Mouse (Mus musculus): ENCODE data around the gene Gcnt2.
A peak's percentile ranks its signal among the peaks of the same experiment; 100 is the strongest.

The Gcnt2 gene

DNA sequence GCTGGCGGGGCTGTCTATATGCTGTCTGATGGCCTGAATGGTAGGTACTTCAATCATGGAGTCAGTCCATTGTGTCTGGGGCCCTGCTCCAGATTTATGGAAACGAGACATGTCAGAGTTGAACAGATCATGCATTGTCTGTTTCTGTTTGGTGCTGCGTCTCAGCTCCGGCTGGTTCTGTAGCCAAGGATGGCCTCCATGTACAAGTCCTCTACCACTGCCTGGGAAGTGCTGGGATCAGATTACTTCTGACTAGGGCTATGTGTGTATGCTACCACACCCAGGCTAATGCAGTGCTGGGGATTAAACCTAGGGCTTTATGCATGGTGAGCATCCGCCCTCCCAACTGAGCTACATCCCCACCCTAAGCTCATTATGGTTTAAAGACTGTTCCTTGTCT, 78.0 kb downstream of the Gcnt2 start:
- DNase-seq (ENCODE audit: extremely low spot score, low spot score): no peak

DNA sequence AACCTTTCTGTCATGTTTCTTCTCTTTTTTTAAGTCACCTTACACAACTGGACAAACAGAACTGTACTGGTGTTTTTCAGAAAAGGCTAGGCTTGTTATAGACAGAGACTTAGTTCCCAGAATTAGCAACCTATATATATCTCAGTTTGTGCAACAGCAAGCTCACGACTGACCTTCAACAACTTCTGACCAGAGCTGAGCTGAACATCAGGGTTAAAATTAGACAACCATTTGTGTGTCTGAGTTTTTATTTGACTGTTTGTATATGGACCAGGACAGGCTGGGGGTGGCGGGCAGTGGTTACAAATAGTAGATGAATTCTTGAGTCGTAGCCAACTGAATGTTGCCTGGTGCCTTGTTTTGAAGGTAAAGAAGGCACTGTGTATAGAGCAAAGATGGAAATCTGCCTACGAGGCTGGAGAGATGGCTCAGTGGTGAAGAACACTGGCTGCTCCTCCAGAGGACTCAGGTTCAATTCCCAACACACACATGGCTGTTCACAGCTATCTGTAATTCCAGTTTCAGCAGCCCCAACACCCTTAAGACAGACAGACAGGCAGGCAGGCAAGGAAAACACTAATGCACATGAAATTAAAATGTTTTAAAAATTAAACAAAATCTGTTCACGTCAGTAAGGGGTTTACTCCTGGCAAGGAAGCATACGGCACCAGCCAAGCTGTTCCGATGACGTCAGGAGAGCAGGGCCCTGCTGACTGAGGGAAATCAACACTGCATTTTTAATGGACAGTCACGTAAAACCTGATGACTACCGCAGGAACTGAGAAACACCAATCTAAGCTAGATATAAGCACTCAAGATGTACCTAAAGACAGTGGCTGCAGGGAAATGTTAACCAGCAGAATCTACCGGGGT, 79.2 kb downstream of the Gcnt2 start:
- DNase-seq (ENCODE audit: extremely low spot score, low spot score): no peak

- DNase-seq (ENCODE audit: extremely low spot score, low spot score): no peak
These were observed 83.5 kb downstream of the Gcnt2 start for GRCm38 (mm10) chr13:40943066-40943465.

GRCm38 (mm10) chr13:40943936-40944335, 84.4 kb downstream of the Gcnt2 start:
- no peak for DNase-seq (ENCODE audit: extremely low spot score, low spot score)

DNA sequence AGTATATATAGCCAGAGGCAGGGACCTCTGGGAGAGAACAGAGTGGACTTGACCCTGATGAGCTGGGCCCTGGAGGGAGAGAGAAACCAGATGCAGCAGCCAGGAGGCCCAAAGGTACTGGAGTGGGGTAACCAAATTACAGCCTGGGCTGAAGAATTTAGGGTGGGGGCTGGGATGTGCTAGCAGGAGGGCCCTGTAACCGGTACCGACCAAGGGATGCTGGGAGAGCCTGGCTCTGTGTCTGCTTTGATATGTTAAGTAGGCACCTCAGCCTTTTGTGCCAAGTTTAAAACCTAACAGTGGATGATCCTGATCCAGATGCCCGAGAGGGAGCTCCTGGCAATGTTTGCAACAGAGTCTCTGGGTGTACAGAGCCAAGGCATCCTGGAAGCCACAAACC, 84.8 kb downstream of the Gcnt2 start:
- DNase-seq (ENCODE audit: extremely low spot score, low spot score): no peak

GRCm38 (mm10) chr13:40946513-40946912, 87.0 kb downstream of the Gcnt2 start:
- no peak for DNase-seq (ENCODE audit: extremely low spot score, low spot score)

DNA sequence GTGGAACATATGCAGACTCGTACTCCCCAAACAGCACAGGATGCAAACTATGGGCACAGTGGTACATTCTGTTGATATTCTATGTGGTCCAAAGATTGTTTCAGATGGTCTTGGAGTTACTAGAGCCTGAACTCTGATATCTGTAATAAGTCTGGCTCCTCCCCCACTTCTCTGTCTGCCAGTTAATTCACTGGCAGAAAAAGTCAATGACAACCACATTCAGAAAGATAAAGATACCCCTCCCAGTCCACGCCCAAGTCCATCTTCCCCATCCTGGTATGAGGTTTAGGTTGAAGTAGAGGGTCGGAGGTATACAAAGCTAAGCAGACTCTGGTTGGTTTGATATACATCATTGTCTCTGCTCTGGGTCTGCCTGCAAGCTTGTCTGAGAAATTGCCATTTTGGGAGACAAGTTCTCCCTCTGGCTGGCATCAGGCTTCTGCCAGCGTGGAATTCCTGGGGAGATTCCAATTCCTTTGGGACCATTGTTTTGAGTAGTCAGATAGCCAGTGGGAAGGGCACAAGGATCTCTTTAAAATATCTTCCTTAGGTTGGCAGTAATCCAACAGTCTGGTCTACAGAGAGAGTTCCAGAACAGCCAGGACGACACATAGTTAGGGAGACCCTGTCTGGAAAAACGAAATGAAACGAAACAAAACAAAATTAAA, 88.1 kb downstream of the Gcnt2 start:
- DNase-seq (ENCODE audit: extremely low spot score, low spot score): no peak

DNA sequence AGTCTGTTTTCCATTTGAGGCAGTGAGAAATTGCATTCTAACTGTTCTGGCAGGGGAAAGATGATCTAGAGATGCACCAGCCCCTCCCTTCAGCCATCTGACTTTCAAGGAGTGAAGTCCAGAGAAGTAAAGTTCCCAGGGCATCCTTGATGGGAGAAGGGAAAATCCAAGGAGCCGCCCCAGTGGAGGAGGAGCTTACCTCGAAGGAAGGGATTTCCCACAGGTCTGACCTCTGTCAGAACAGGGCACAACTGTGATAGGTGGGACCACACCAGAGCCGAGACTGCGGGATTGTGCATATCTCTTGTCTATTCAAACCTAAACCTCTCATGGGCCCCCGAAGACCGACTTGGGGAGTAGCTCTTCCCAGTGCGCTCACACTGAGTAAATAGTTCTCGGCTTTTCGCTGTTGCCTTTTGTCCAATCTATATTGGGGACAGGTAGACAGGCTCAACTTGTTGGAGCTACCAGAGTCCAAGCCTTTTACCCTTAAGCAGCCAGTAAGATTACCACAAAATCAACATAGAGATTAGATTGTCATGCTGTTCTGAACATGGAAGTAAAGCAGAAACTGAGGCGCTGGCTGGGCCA, 91.9 kb downstream of the Gcnt2 start:
- no peak for DNase-seq (ENCODE audit: extremely low spot score, low spot score)

DNA sequence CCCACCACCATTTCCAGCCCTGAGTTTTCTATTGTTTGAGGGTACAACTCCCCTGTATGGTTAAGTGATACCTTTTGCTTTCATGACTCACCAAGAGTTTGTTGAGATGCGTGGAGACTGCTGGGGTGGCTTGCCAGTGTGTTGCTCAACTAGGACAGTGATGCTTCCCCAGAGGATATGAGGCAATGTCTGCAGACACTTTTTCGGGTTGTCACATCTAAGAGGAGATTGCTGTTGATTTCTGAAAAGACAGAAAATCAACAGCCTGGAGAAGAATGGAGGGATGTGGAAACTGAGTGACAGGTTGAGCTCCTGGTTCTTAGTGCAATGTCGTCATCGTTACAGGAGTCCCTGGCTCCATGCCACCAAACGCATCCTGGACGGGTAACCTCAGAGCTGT, 93.7 kb downstream of the Gcnt2 start:
- no peak for DNase-seq (ENCODE audit: extremely low spot score, low spot score)

DNA sequence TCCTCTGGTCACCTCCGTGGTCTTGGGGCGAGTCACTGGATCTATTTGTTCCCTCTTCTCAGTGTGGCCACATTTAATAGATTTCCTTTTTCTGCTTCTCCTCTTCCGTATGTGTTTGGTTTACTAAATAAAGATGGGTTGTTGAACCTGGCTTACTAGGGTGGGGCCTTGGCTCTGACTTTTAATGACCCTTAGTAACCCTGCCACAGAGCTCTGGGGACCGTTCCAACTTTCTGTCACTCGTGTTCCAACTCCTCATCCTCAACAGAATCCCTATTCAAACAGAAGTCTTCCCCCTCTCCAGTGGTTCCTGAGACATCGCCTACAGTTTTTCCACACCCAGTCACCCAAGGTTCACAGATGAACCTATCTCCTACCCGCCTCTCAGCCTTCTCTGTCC, 96.2 kb downstream of the Gcnt2 start:
- no peak for DNase-seq (ENCODE audit: extremely low spot score, low spot score)

GRCm38 (mm10) chr13:40967609-40968008, 108.1 kb downstream of the Gcnt2 start:
- no peak for DNase-seq (ENCODE audit: extremely low spot score, low spot score)

DNA sequence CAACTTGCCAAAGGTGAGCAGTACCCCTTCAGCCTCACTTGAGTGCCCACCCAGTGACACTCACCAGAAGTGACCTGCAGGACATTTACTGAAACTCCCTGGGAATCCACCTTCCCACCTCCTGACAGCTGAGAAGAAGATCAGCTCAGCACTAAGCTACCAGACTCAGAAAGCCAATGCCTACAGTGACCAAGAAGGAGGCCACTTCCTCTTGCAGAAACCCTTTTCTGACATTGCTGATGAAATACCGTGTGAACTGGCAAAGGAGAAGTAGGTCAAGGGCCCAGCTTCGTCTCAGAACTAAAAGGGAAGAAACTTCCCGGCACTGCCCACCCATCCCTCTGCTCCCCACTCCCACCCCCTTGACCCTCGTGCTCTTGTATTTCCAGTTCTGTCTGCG, 109.0 kb downstream of the Gcnt2 start:
- no peak for DNase-seq (ENCODE audit: extremely low spot score, low spot score)

DNA sequence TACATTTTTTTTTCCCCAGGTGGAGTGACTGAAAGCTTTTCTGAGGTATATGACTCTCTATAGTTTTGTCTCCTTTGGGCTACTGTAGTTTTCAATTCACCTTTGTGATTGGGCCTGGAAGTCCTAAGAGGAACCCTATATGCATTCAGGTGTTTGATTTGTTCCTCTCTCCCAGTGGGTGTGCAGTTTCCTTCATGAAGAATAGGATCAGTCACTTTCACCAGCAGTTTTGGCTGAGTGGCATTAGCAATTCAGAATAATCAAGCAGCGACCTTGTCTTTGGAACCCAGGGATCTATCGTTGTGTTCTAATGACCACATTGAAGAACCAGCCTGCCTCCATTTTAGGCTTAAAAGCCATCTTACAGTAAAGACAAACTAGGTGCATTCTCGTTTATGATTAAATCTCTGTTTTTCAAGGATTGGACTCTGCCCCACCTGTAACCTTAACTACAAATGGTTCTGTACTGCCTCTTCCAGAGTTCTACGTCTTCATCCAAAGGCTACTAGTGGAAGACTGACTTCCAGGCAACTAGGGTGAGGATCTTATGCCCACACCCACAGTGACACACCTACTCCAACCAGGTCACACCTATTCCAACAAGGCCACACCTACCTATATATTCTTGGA, 110.3 kb downstream of the Gcnt2 start:
- no peak for DNase-seq (ENCODE audit: extremely low spot score, low spot score)

- no peak for DNase-seq (ENCODE audit: extremely low spot score, low spot score)
These were observed 111.7 kb downstream of the Gcnt2 start for GRCm38 (mm10) chr13:40971261-40971660.

- DNase-seq (ENCODE audit: extremely low spot score, low spot score): no peak
These were observed 112.3 kb downstream of the Gcnt2 start for GRCm38 (mm10) chr13:40971831-40972230.

GRCm38 (mm10) chr13:40972976-40973375, 113.4 kb downstream of the Gcnt2 start:
- DNase-seq (ENCODE audit: extremely low spot score, low spot score): no peak

GRCm38 (mm10) chr13:40977609-40978008, 118.1 kb downstream of the Gcnt2 start:
- peak; percentile 44 for DNase-seq (ENCODE audit: extremely low spot score, low spot score)

- DNase-seq (ENCODE audit: extremely low spot score, low spot score): no peak
These were observed 119.1 kb downstream of the Gcnt2 start for GRCm38 (mm10) chr13:40978652-40979051.

GRCm38 (mm10) chr13:40979321-40979720, 119.8 kb downstream of the Gcnt2 start:
- DNase-seq (ENCODE audit: extremely low spot score, low spot score): no peak

GRCm38 (mm10) chr13:40982759-40983158, 123.2 kb downstream of the Gcnt2 start:
- no peak for DNase-seq (ENCODE audit: extremely low spot score, low spot score)

DNA sequence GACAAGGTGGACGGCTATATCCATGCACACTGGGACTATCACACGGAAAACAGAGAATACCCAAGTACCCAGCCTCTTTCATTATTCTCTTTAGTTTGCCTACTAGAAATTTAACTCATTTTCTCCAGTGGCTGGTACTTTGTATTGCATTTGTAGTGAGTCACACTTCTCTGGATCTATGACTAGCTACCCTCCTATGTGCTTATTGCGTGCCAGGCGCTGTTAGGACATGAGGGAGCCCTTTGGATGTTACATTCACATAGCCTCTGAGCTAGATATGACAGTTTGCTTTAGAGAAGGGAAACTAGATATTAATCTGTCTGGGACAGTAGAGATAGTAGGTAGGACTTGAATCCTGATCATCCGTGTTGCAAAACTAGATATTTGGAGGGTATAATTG, 126.5 kb downstream of the Gcnt2 start:
- DNase-seq (ENCODE audit: extremely low spot score, low spot score): no peak
